Mouse (Mus musculus) spleen, adult 2 months (tissue): ENCODE measurements around the gene Dhrs4. TPM values are rescaled to one million over a fixed set of nuclear protein-coding genes. Genes with fewer than 3 reads are reported as not detected.

Experiments
- DNase-seq, 2 experiments: peaks; one replicate each; pipeline versions ENCODE4 v3.0.0 to v3.0.0-alpha.2; 2012 to 2021; ENCODE audit warnings: low spot score in 2 of 2, low read depth in 1 of 2
- H3K27ac ChIP-seq: fragments of 200-500 bp; 2 replicates; pipeline ENCODE4 v1.5.1; 2012; ENCODE audit warnings: low read length, inconsistent platforms; ENCODE audit not compliant: insufficient read depth
- H3K27me3 ChIP-seq: fragments of 200-500 bp; 2 replicates; pipeline ENCODE4 v1.6.1; 2012; ENCODE audit warnings: mild to moderate bottlenecking, moderate library complexity, low read length, inconsistent platforms; ENCODE audit not compliant: control insufficient read depth, insufficient read depth
- H3K36me3 ChIP-seq: fragments of 200-500 bp; 2 replicates; pipeline ENCODE4 v1.6.1; 2012; ENCODE audit warnings: mild to moderate bottlenecking, low read length, inconsistent platforms; ENCODE audit not compliant: control insufficient read depth, insufficient read depth
- H3K4me1 ChIP-seq: fragments of 200-500 bp; 2 replicates; pipeline ENCODE4 v1.6.1; 2011; ENCODE audit warnings: inconsistent platforms; ENCODE audit not compliant: control insufficient read depth, insufficient read depth, insufficient read length
- H3K4me3 ChIP-seq: fragments of 200-500 bp; 2 replicates; pipeline ENCODE4 v1.5.1; 2011; ENCODE audit warnings: mild to moderate bottlenecking, inconsistent platforms; ENCODE audit not compliant: insufficient read depth, insufficient read length; ENCODE audit errors: extremely low read depth
- CTCF ChIP-seq: fragments of 200-500 bp; IDR thresholded peaks from 2 replicates; pipeline ENCODE4 v1.5.1; 2011; ENCODE audit warnings: mild to moderate bottlenecking, inconsistent platforms; ENCODE audit not compliant: insufficient read depth, insufficient read length, insufficient replicate concordance; ENCODE audit errors: extremely low read depth
- POLR2A ChIP-seq: fragments of 200-500 bp; IDR thresholded peaks from 2 replicates; pipeline ENCODE4 v1.6.1; 2011; ENCODE audit warnings: low read depth, low read length, inconsistent platforms
- WGBS: fragments of 180-500 bp; shearing (Covaris S2); methylation state at CpG from one replicate; pipeline ENCODE4 v1.1.7; 2018; 5-methylcytosine and 5-hydroxymethylcytosine counted together
- polyA plus RNA-seq: library from polyadenylated mRNA; depleted of rRNA; stranded (reverse); fragments of >200 nt; gene quantifications from 2 replicates; pipeline ENCODE4 v1.2.3, GENCODE M21; 2012; rRNA removed

The Dhrs4 gene
- polyA plus RNA-seq, 1 experiment = 18.5 TPM

GRCm38 (mm10) chr14:55524062-55524461 is 45.5 kb downstream of the Dhrs4 start:
- TF ChIP-seq CTCF = no peak
- no peak for TF ChIP-seq POLR2A
- H3K36me3 ChIP-seq = no peaks in the 10 kb centered on the region
- WGBS = 58% methylated on average over 4 of the region's 4 CpGs
- no peak overlapping the region for H3K27ac ChIP-seq
- H3K4me1 ChIP-seq = peaks cover 4% of the 10 kb centered on the region
- H3K27me3 ChIP-seq = peaks cover 8% of the 10 kb centered on the region
- no peak for DNase-seq
- H3K4me3 ChIP-seq = no peak overlapping the region

- Histone ChIP-seq H3K4me1 (peaks cover 4% of the 10 kb centered on the region), H3K4me3 (no peak within 1 kb of the TSS), H3K36me3 (no peaks in the 10 kb centered on the region), H3K27ac (no peak within 1 kb of the TSS), H3K27me3 (peaks cover 10% of the 10 kb centered on the region; the same call in 1 of the 2 replicates)
- no peak for DNase-seq
- no peak for TF ChIP-seq POLR2A
- no peak for TF ChIP-seq CTCF
- 50% methylated on average over 8 of the region's 8 CpGs for WGBS
Observed at GRCm38 (mm10) chr14:55524785-55525184, 46.2 kb downstream of the Dhrs4 start, which contains the start of gene Nrl. TSS of gene Nrl (minus strand) at chr14:55524981.

GRCm38 (mm10) chr14:55526674-55527073 is 48.1 kb downstream of the Dhrs4 start:
- Histone ChIP-seq H3K36me3 (no peaks in the 10 kb centered on the region), H3K27ac (no peak overlapping the region), H3K27me3 (peaks cover 5% of the 10 kb centered on the region; the same call in 1 of the 2 replicates), H3K4me3 (no peak overlapping the region), H3K4me1 (no peaks in the 10 kb centered on the region)
- TF ChIP-seq CTCF (no peak), POLR2A (no peak)
- WGBS = 83% methylated on average over 2 of the region's 2 CpGs
- no peak for DNase-seq

GRCm38 (mm10) chr14:55527940-55528339 is 49.4 kb downstream of the Dhrs4 start:
- TF ChIP-seq CTCF (peak; percentile 12; the same call in 1 of the 2 replicates), POLR2A (no peak)
- Histone ChIP-seq H3K36me3 (no peaks in the 10 kb centered on the region), H3K27me3 (0 out of 2 replicates have a peak, but pooled peaks cover 1% of the 10 kb centered on the region), H3K4me3 (no peak overlapping the region), H3K27ac (no peak overlapping the region), H3K4me1 (no peaks in the 10 kb centered on the region)
- peak in 1 of 2 experiments; percentile 46 for DNase-seq
- WGBS = 13% methylated on average over 3 of the region's 3 CpGs

- TF ChIP-seq POLR2A (no peak), CTCF (peak; percentile 55; the same call in 1 of the 2 replicates)
- peak in 1 of 2 experiments; percentile 27 for DNase-seq
Observed at GRCm38 (mm10) chr14:55536116-55536745, 57.7 kb downstream of the Dhrs4 start.

More at GRCm38 (mm10) chr14:55536116-55536745, 57.7 kb downstream of the Dhrs4 start:
- H3K4me1 ChIP-seq = peaks cover 8% of the 10 kb centered on the region; the same call in 1 of the 2 replicates
- no peaks in the 10 kb centered on the region for H3K27me3 ChIP-seq
- H3K36me3 ChIP-seq = no peaks in the 10 kb centered on the region
- H3K4me3 ChIP-seq = no peak overlapping the region
- WGBS = 65% methylated on average over 6 of the region's 6 CpGs
- no peak overlapping the region for H3K27ac ChIP-seq

Other genes starting within 250 kb of the Dhrs4 start
- 4.5 and 4.8 TPM in 2 replicates for gene Carmil3, start 11.9 kb downstream of the Dhrs4 start, polyA plus RNA-seq
- gene Cpne6, start 31.7 kb downstream of the Dhrs4 start, polyA plus RNA-seq = 0.02 TPM in 1 of 2 replicates, not detected in the other
- 0.02 and 0.40 TPM in 2 replicates for gene Nrl, start 46.2 kb downstream of the Dhrs4 start, polyA plus RNA-seq
- 47.9 and 53.3 TPM in 2 replicates for gene Pck2, start 61.5 kb downstream of the Dhrs4 start, polyA plus RNA-seq
- 73.4 and 77.6 TPM in 2 replicates for gene Dcaf11, start 81.2 kb downstream of the Dhrs4 start, polyA plus RNA-seq
- 5.6 and 6.3 TPM in 2 replicates for gene A730061H03Rik, start 81.6 kb downstream of the Dhrs4 start, polyA plus RNA-seq
- 1.4 and 1.5 TPM in 2 replicates for gene Fitm1, start 96.9 kb downstream of the Dhrs4 start, polyA plus RNA-seq
- gene Psme1, start 99.4 kb downstream of the Dhrs4 start, polyA plus RNA-seq = 101 and 118 TPM in 2 replicates
- gene Emc9, start 106.5 kb downstream of the Dhrs4 start, polyA plus RNA-seq = 14.5 and 15.0 TPM in 2 replicates
- gene Psme2, start 112.4 kb downstream of the Dhrs4 start, polyA plus RNA-seq = 60.4 and 67.7 TPM in 2 replicates
- 52.5 and 63.2 TPM in 2 replicates for gene Rnf31, start 113.0 kb downstream of the Dhrs4 start, polyA plus RNA-seq
- 101 and 154 TPM in 2 replicates for gene Irf9, start 124.8 kb downstream of the Dhrs4 start, polyA plus RNA-seq
- gene Rec8, start 139.3 kb downstream of the Dhrs4 start, polyA plus RNA-seq = 0.92 and 2.4 TPM in 2 replicates
- 56.7 and 62.4 TPM in 2 replicates for gene Ipo4, start 157.2 kb downstream of the Dhrs4 start, polyA plus RNA-seq
- gene Gm49378, start 159.1 kb downstream of the Dhrs4 start, polyA plus RNA-seq = 8.2 and 8.9 TPM in 2 replicates
- 44.6 and 45.1 TPM in 2 replicates for gene Tm9sf1, start 165.0 kb downstream of the Dhrs4 start, polyA plus RNA-seq
- gene Tssk4, start 171.4 kb downstream of the Dhrs4 start, polyA plus RNA-seq = 1.6 TPM in 2 replicates
- gene Mdp1, start 181.8 kb downstream of the Dhrs4 start, polyA plus RNA-seq = 19.7 and 19.9 TPM in 2 replicates
- 11.6 and 15.9 TPM in 2 replicates for gene Gmpr2, start 193.2 kb downstream of the Dhrs4 start, polyA plus RNA-seq
- 158 and 177 TPM in 2 replicates for gene Nedd8, start 193.4 kb downstream of the Dhrs4 start, polyA plus RNA-seq
- 19.0 and 20.8 TPM in 2 replicates for gene Tinf2, start 203.1 kb downstream of the Dhrs4 start, polyA plus RNA-seq
- 23.3 and 33.9 TPM in 2 replicates for gene Tgm1, start 235.2 kb downstream of the Dhrs4 start, polyA plus RNA-seq
- gene Rabggta, start 243.5 kb downstream of the Dhrs4 start, polyA plus RNA-seq = 47.3 and 62.6 TPM in 2 replicates